Mouse (Mus musculus) embryo, embryonic 10 days (tissue): ENCODE measurements around the gene Sdsl.

Source experiments
- DNase-seq: peaks from one replicate; pipeline ENCODE4 v3.0.0-alpha.2; 2015; ENCODE audit warnings: low spot score

The Sdsl gene

GRCm38 (mm10) chr5:120456841-120457554 lies 15.6 kb downstream of the Sdsl start:
- no peak for DNase-seq

GRCm38 (mm10) chr5:120456253-120456652 lies 16.4 kb downstream of the Sdsl start:
- DNase-seq: no peak

GRCm38 (mm10) chr5:120454756-120455337 lies 17.8 kb downstream of the Sdsl start:
- no peak for DNase-seq

GRCm38 (mm10) chr5:120447305-120447704 lies 25.3 kb downstream of the Sdsl start:
- DNase-seq: no peak

GRCm38 (mm10) chr5:120440733-120441132 lies 31.9 kb downstream of the Sdsl start:
- peak; percentile 97 for DNase-seq

GRCm38 (mm10) chr5:120439887-120440670 lies 32.5 kb downstream of the Sdsl start:
- no peak for DNase-seq

GRCm38 (mm10) chr5:120438991-120439710 lies 33.5 kb downstream of the Sdsl start:
- peak; percentile 46 for DNase-seq

GRCm38 (mm10) chr5:120438469-120438868 lies 34.1 kb downstream of the Sdsl start:
- DNase-seq: no peak

GRCm38 (mm10) chr5:120437986-120438385 lies 34.6 kb downstream of the Sdsl start:
- peak; percentile 75 for DNase-seq

GRCm38 (mm10) chr5:120437539-120437938 lies 35.1 kb downstream of the Sdsl start:
- no peak for DNase-seq

GRCm38 (mm10) chr5:120436885-120437495 lies 35.6 kb downstream of the Sdsl start:
- peak; percentile 57 for DNase-seq

GRCm38 (mm10) chr5:120435731-120436501 lies 36.7 kb downstream of the Sdsl start:
- peak; percentile 61 for DNase-seq

GRCm38 (mm10) chr5:120435006-120435681 lies 37.5 kb downstream of the Sdsl start:
- DNase-seq: peak; percentile 39

GRCm38 (mm10) chr5:120434231-120434735 lies 38.3 kb downstream of the Sdsl start:
- no peak for DNase-seq

GRCm38 (mm10) chr5:120433135-120433760 lies 39.4 kb downstream of the Sdsl start:
- peak; percentile 67 for DNase-seq

- DNase-seq: no peak
These were observed 40.1 kb downstream of the Sdsl start for GRCm38 (mm10) chr5:120432486-120433015.

- peak; percentile 70 for DNase-seq
These were observed 40.7 kb downstream of the Sdsl start, which contains the start of gene Lhx5 for GRCm38 (mm10) chr5:120431649-120432485. Gene Lhx5, plus strand, starts transcription at chr5:120431699.

GRCm38 (mm10) chr5:120431001-120431583 lies 41.5 kb downstream of the Sdsl start:
- peak; percentile 54 for DNase-seq
